Mouse (Mus musculus) neural tube, embryonic 14.5 days (tissue): Measurements from ENCODE around the gene Fosl2. TPM values are rescaled to one million over a fixed set of nuclear protein-coding genes. Genes with fewer than 3 reads are reported as not detected.

Experiments used
- ATAC-seq: fragments of 200-750 bp; cut with Nextera tagmentation; 2 replicates; pipeline ENCODE4 v1.8.0; 2017; ENCODE audit warnings: low read depth, mild to moderate bottlenecking, moderate TSS enrichment, moderate library complexity
- H3K27ac ChIP-seq: fragments of 300-500 bp; sonication (generic); 2 replicates; pipeline ENCODE4 v1.5.1; 2014; ENCODE audit warnings: low read depth, mild to moderate bottlenecking, control low read depth, low read length, moderate library complexity, mixed read lengths
- H3K27me3 ChIP-seq: fragments of 300-500 bp; sonication (generic); 2 replicates; pipeline ENCODE4 v1.6.1; 2014; ENCODE audit warnings: low read length; ENCODE audit not compliant: control insufficient read depth, insufficient read depth
- H3K36me3 ChIP-seq: fragments of 300-500 bp; sonication (generic); 2 replicates; pipeline ENCODE4 v1.6.1; 2014; ENCODE audit warnings: low read length, mixed read lengths; ENCODE audit not compliant: control insufficient read depth, insufficient read depth
- H3K4me1 ChIP-seq: fragments of 300-500 bp; sonication (generic); 2 replicates; pipeline ENCODE4 v1.6.1; 2014; ENCODE audit warnings: low read length; ENCODE audit not compliant: control insufficient read depth, insufficient read depth
- H3K4me2 ChIP-seq: fragments of 300-500 bp; sonication (generic); 2 replicates; pipeline ENCODE4 v1.6.1; 2014; ENCODE audit warnings: mild to moderate bottlenecking, low read depth, low read length, control low read depth
- H3K4me3 ChIP-seq: fragments of 300-500 bp; sonication (generic); 2 replicates; pipeline ENCODE4 v1.5.1; 2014; ENCODE audit warnings: low read depth, low read length, control low read depth, mixed read lengths
- H3K9ac ChIP-seq: fragments of 300-500 bp; sonication (generic); replicated peaks from 2 replicates; pipeline ENCODE4 v1.6.1; 2014; ENCODE audit warnings: low read depth, mild to moderate bottlenecking, control low read depth, low read length, mixed read lengths
- H3K9me3 ChIP-seq: fragments of 300-500 bp; sonication (generic); 2 replicates; pipeline ENCODE4 v1.6.1; 2016; ENCODE audit warnings: low read length; ENCODE audit not compliant: control insufficient read depth
- WGBS: fragments of 180-500 bp; shearing (Covaris S2); extraction: QIAGEN DNeasy Blood & Tissue Kit; methylation state at CpG from one replicate; pipeline ENCODE4 v1.1.7; 2014; 5-methylcytosine and 5-hydroxymethylcytosine counted together
- polyA plus RNA-seq: library from polyadenylated mRNA; unstranded; fragments of >200 nt; fragmentation: Nextera tagmentation; extraction: Ambion mirVana; gene quantifications from 2 replicates; pipeline ENCODE4 v1.2.1, GENCODE M21; 2014

Fosl2 gene
- polyA plus RNA-seq: 0.58 and 0.99 TPM in 2 replicates

GRCm38 (mm10) chr5:32135336-32136206, at the start of gene Fosl2:
Gene Fosl2 (plus strand): TSS chr5:32135801.
- H3K36me3 ChIP-seq: no peaks in the 10 kb centered on the region
- peak within 1 kb of the TSS; percentile 52 for H3K27ac ChIP-seq
- H3K4me1 ChIP-seq: peaks cover 10% of the 10 kb centered on the region; the same call in 1 of the 2 replicates
- peak within 1 kb of the TSS; percentile 68 for H3K9ac ChIP-seq
- H3K9me3 ChIP-seq: no peaks in the 10 kb centered on the region
- peaks cover 39% of the 10 kb centered on the region for H3K27me3 ChIP-seq
- H3K4me3 ChIP-seq: peak within 1 kb of the TSS; percentile 58
- peak; percentile 86 for ATAC-seq
- peak within 1 kb of the TSS; percentile 77 for H3K4me2 ChIP-seq
- under 1% methylated on average over 69 of the region's 85 CpGs for WGBS

- Histone ChIP-seq H3K9ac (no peak overlapping the region), H3K9me3 (no peaks in the 10 kb centered on the region), H3K4me3 (no peak overlapping the region), H3K36me3 (no peaks in the 10 kb centered on the region), H3K4me1 (no peaks in the 10 kb centered on the region), H3K27me3 (no peaks in the 10 kb centered on the region), H3K27ac (no peak overlapping the region), H3K4me2 (no peak overlapping the region)
- ATAC-seq: no peak
- 86% methylated on average over 2 of the region's 2 CpGs for WGBS
Observed at GRCm38 (mm10) chr5:32085971-32086370, 49.6 kb upstream of the Fosl2 start.

GRCm38 (mm10) chr5:32086526-32087090, 49.0 kb upstream of the Fosl2 start:
- H3K27me3 ChIP-seq: no peaks in the 10 kb centered on the region
- H3K9ac ChIP-seq: no peak overlapping the region
- H3K4me1 ChIP-seq: no peaks in the 10 kb centered on the region
- no peak overlapping the region for H3K4me3 ChIP-seq
- H3K27ac ChIP-seq: no peak overlapping the region
- H3K36me3 ChIP-seq: no peaks in the 10 kb centered on the region
- ATAC-seq: no peak
- WGBS: 87% methylated on average over 6 of the region's 6 CpGs
- no peak overlapping the region for H3K4me2 ChIP-seq
- no peaks in the 10 kb centered on the region for H3K9me3 ChIP-seq

DNA sequence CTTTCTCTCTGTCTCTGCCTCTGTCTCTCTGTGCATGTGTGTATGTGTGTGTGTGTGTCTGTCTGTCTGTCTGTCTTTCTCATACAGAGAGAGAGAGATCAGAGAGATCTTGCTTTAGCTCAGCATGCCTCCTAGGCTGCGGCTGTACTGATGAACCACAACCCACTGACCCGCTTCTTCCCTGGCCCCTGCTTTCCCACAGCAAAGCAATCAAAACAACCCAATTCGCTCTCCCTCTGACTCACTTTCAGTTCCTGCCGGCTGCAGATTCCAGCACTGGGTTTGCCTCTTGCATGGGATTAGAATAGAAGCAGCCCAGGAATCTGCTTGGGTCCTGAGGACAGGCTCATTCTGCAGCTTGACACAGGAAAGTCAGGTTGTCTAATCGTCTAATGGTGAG, 46.1 kb upstream of the Fosl2 start:
- Histone ChIP-seq H3K36me3 (no peaks in the 10 kb centered on the region), H3K4me2 (no peak overlapping the region), H3K4me3 (no peak overlapping the region), H3K27ac (no peak overlapping the region), H3K9me3 (no peaks in the 10 kb centered on the region), H3K9ac (no peak overlapping the region), H3K27me3 (no peaks in the 10 kb centered on the region), H3K4me1 (no peaks in the 10 kb centered on the region)
- ATAC-seq: no peak
- 44% methylated on average over 5 of the region's 5 CpGs for WGBS

- H3K9me3 ChIP-seq: no peaks in the 10 kb centered on the region
- H3K27me3 ChIP-seq: no peaks in the 10 kb centered on the region
- no peak overlapping the region for H3K27ac ChIP-seq
- H3K4me2 ChIP-seq: no peak overlapping the region
- no peaks in the 10 kb centered on the region for H3K4me1 ChIP-seq
- no peak overlapping the region for H3K9ac ChIP-seq
- H3K4me3 ChIP-seq: no peak overlapping the region
- no peak for ATAC-seq
- no peaks in the 10 kb centered on the region for H3K36me3 ChIP-seq
Observed at GRCm38 (mm10) chr5:32092281-32092680, 43.3 kb upstream of the Fosl2 start.

DNA sequence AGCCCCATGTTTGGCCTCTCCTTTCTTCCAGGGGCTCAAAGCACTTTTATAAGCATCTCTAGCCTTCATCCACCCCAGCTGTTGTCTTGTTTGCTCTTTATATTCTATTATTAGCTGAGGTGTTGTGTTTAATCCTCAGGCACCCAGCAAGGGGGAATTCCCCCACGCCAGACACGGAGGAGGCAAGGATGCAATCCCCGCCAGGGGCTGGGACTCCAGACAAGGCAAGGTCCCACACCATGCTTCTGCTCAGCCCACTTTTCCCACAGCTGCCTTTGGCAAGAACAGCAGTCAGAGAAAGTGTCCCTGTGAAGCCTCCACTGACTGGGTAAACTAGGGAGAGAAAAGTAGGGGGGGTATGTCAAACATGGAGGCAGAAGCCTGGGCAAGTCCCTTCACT, 36.9 kb upstream of the Fosl2 start:
- ATAC-seq: no peak
- Histone ChIP-seq H3K9me3 (no peaks in the 10 kb centered on the region), H3K4me3 (no peak overlapping the region), H3K27ac (no peak overlapping the region), H3K27me3 (no peaks in the 10 kb centered on the region), H3K36me3 (no peaks in the 10 kb centered on the region), H3K9ac (no peak overlapping the region), H3K4me2 (no peak overlapping the region), H3K4me1 (no peaks in the 10 kb centered on the region)
- 84% methylated on average over 3 of the region's 3 CpGs for whole genome bisulfite sequencing

DNA sequence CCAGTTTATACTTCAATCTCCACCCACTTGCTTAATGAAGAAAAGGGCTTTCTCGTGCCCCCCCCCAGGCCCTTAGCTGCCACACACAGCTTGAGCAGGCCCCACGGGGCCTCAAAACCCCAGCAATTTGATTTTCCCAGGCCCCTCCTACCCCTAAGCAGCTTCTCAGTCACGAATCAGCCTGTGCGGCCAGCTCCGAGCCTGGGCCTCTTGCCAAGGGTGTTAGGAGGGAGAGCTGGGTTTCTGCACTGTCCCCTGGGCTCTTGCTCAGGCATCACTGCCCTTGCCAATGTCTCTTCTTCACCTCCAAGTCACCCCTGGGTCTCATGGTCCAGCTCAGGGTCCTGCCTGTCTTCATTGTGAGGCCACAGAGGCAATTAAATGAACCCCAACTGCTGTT, 33.1 kb upstream of the Fosl2 start:
- Histone ChIP-seq H3K9ac (no peak overlapping the region), H3K9me3 (no peaks in the 10 kb centered on the region), H3K27me3 (no peaks in the 10 kb centered on the region), H3K4me2 (no peak overlapping the region), H3K4me3 (no peak overlapping the region), H3K4me1 (no peaks in the 10 kb centered on the region), H3K36me3 (no peaks in the 10 kb centered on the region), H3K27ac (no peak overlapping the region)
- peak; percentile 38; the same call in 1 of the 2 replicates for ATAC-seq
- 26% methylated on average over 5 of the region's 5 CpGs for WGBS

- H3K4me1 ChIP-seq: no peaks in the 10 kb centered on the region
- H3K9ac ChIP-seq: no peak overlapping the region
- H3K27ac ChIP-seq: no peak overlapping the region
- no peaks in the 10 kb centered on the region for H3K27me3 ChIP-seq
- WGBS: 86% methylated on average over 6 of the region's 6 CpGs
- ATAC-seq: no peak
- no peak overlapping the region for H3K4me3 ChIP-seq
- H3K36me3 ChIP-seq: no peaks in the 10 kb centered on the region
- H3K4me2 ChIP-seq: no peak overlapping the region
- H3K9me3 ChIP-seq: no peaks in the 10 kb centered on the region
Observed at GRCm38 (mm10) chr5:32102971-32103431, 32.6 kb upstream of the Fosl2 start.

DNA sequence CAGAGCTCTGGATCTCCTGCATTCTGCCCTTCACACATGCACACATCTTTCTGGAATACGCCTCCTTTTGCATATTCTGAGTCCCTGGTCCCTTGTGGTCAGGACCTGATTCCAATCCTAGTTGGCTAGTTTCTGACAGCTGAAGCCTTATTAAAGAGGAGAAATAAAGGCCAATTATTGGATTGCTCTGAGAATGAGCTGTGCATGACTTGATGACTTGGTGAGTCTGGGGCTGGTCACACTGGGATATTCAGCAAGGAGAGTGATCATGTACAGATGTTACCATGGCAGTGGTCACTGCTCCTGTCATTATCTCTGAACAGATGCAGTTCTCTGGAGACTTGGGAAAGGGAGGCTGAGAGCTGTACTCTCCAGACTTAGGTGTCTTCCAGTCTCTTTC, 32.1 kb upstream of the Fosl2 start:
- no peak for ATAC-seq
- Histone ChIP-seq H3K4me3 (no peak overlapping the region), H3K36me3 (no peaks in the 10 kb centered on the region), H3K9me3 (no peaks in the 10 kb centered on the region), H3K4me1 (no peaks in the 10 kb centered on the region), H3K27ac (no peak overlapping the region), H3K9ac (no peak overlapping the region), H3K4me2 (no peak overlapping the region), H3K27me3 (no peaks in the 10 kb centered on the region)
- 96% methylated on average over 1 of the region's 1 CpGs for WGBS
